Mouse (Mus musculus): ENCODE measurements around the gene AI467606.

The AI467606 gene

GRCm38 (mm10) chr7:127129638-127130037, 38.5 kb downstream of the AI467606 start:
- peak; percentile 50 to 51 for DNase-seq

- no peak for DNase-seq
Observed at GRCm38 (mm10) chr7:127133125-127133524, 42.0 kb downstream of the AI467606 start.

GRCm38 (mm10) chr7:127134821-127135447, 43.8 kb downstream of the AI467606 start:
- DNase-seq: no peak

- DNase-seq: no peak
Observed at GRCm38 (mm10) chr7:127136181-127137071, 45.3 kb downstream of the AI467606 start.

GRCm38 (mm10) chr7:127137262-127138017, 46.3 kb downstream of the AI467606 start, which contains the start of gene Spn:
Spn (minus strand) TSS chr7:127137823.
- no peak for DNase-seq

GRCm38 (mm10) chr7:127139100-127139499, 47.9 kb downstream of the AI467606 start:
- DNase-seq: no peak

GRCm38 (mm10) chr7:127139562-127139961, 48.4 kb downstream of the AI467606 start:
- no peak for DNase-seq

- no peak for DNase-seq
Observed at GRCm38 (mm10) chr7:127140623-127141404, 49.7 kb downstream of the AI467606 start.

GRCm38 (mm10) chr7:127142214-127142613, 51.1 kb downstream of the AI467606 start:
- no peak for DNase-seq

- DNase-seq: no peak
Observed at GRCm38 (mm10) chr7:127142666-127143065, 51.5 kb downstream of the AI467606 start.
